Mouse (Mus musculus) splenic B cell, adult 2 months (primary cell): Measurements from ENCODE around the gene Xrcc6.
"Not testable (repeated sequence)": the region's sequence is repeated elsewhere in the genome, so short reads cannot be mapped to it uniquely, and the experiment has no call there.

Source experiments
- DNase-seq: peaks from one replicate; pipeline ENCODE4 v3.0.0-alpha.2; 2011; ENCODE audit warnings: low read depth, low spot score
- H3K27me3 ChIP-seq: 2 replicates; pipeline ENCODE4 v1.6.1; 2012; ENCODE audit warnings: mild to moderate bottlenecking, low read length, moderate library complexity, mixed read lengths; ENCODE audit not compliant: control insufficient read depth, poor library complexity, insufficient read depth, severe bottlenecking
- H3K36me3 ChIP-seq: 2 replicates; pipeline ENCODE4 v1.6.1; 2012; ENCODE audit warnings: mild to moderate bottlenecking, low read length, moderate library complexity, mixed read lengths; ENCODE audit not compliant: control insufficient read depth, poor library complexity, insufficient read depth, severe bottlenecking

The Xrcc6 gene

DNA sequence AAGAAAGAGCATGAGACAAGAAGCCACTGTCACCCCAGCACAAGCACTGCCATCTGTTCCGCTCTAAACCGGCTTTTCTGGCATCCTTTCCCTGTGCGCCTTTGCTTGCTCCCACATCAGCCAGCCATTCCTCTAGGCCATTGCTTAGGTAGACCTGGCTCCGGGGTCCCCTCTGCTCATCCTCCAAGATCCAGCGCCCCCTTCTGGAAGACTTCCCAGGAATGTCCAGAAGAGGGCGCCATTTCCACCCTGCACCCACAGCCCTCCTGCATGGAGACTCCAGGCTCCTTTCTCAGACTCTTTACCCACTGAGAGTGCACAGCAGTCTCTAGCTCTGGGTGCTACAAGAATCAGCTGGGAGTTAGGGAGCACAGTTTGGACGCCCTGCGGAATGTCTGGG is 31.2 kb upstream of the Xrcc6 start:
- peak; percentile 73 for DNase-seq
- H3K36me3 ChIP-seq = no peaks in the 10 kb centered on the region
- H3K27me3 ChIP-seq = no peaks in the 10 kb centered on the region

DNA sequence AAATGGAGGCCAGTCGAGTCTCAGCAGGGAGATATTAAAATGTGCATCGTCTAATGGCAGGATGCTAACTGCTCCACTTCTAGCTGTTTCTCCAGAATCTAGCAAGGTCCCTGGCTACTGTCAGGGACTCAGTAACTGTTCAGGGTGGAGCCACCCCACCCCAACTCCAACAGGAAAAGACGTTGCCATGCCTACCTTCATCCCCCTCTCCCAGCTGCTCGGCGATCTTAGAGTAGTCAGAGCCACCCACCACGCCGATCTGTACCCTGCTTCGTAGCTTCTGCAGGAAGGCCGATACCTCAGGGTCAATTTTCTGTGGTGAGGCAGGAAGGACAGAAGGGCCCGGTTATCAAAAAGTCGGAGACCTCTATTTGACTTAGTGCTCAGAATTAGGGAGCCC is 30.0 kb upstream of the Xrcc6 start:
- DNase-seq = no peak
- Histone ChIP-seq H3K27me3 (no peaks in the 10 kb centered on the region), H3K36me3 (no peaks in the 10 kb centered on the region)

DNA sequence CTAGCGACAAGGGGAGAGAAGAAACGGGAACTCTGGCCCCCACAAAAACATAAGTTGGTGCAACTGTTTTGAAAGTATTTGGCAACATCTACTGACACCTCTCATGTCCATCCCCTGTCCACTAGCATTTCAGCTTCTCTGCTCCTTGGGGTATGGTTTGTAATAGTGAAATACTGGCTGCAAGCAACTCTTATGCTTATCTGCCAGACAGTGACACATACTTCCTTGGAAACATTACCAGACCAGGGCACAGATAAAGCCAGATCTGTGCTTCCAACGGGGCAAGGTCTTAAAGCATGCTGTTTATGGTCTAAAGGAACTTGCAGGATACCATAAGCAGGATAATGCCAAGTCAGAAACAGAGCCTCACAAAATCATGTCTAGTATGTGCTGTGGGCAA is 28.7 kb upstream of the Xrcc6 start:
- DNase-seq = no peak
- no peaks in the 10 kb centered on the region for H3K27me3 ChIP-seq
- H3K36me3 ChIP-seq = no peaks in the 10 kb centered on the region

DNA sequence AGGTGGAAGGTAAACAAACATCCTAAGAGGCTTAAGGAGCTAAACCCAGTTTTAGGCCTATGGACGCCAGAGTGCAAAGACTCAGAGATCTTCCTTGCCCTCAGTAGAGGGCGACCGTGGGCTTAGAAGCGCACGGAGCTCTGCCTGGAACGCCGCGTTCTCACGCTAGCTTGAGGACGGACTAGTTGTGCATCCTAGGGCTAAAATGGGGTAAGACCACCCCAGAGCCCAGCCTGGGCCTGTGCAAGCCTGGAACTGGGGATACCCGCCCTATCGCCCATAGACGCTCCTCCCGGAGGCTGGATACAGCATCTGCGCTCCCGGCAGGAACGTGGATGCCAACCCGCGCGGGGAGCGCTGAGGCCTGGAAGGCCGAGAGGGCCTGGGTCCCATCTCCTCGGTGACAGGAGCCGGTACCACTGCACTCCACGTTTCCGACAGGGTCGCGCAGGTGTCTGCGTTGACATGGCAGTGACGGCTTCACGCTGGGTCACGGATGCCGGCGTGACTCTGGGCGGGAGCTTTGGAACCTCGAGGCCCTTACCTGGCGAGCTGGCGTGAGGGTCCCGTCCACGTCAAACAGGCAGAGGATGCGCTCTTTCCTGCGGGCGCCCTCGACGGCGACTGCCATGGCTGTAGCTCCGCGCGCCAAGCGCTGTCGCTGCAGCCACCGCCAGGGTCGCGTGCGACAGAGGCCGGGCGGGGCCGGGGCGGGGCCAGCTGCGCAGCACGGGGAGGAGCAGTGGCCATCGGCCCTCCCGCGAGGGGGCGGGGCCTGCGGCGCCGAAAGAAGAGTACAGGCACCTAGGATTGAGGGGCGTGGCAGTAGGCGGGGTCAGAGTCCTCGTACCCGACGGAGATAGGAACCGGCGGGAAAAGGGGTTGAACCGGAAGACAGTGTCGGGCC is 27.2 kb upstream of the Xrcc6 start, which contains the start of gene Pmm1:
Gene Pmm1, minus strand, starts transcription at position 760 of the 907 bp plus-strand sequence.
- Histone ChIP-seq H3K36me3 (no peaks in the 10 kb centered on the region), H3K27me3 (no peaks in the 10 kb centered on the region)
- peak; percentile 99 for DNase-seq

DNA sequence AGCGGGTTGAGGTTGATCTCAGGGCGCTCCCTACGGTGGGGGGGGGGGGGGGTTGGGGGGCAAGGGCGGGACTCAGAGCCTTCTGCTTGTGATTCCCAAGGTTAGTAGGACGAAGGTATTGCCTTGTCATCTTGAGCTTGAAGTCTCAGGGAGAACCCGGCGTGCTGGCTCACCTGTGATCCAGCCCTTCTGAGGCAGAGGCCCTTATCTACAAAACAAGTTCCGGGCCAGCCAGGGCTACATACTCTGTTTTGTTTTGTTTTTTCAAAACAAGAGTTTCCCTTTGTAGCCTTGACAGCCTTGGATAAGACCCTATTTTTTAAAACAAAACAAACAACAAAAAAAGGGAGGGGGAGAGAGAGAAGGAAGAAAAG is 26.6 kb upstream of the Xrcc6 start:
- DNase-seq = no peak
- no peaks in the 10 kb centered on the region for H3K36me3 ChIP-seq
- H3K27me3 ChIP-seq = no peaks in the 10 kb centered on the region

DNA sequence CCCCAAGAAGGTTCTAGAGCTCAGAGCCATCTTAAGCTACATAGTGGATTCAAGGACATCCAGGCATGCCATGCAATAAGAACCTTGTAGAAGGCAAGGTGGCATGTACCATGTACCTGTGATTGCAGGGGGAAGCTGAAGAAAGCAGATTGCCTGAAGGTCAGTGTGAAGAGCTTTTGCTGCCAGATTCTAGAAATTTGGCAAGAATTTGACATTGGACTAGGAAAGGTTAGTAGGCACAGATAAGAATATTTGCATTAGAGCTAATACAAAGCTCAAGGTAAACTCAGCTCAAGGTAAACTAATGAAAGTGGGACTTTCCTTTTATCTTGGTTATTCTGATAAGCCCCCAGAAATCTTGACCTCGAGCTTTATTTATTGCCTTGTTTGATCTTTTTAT is 23.4 kb upstream of the Xrcc6 start:
- no peak for DNase-seq
- H3K36me3 ChIP-seq = no peaks in the 10 kb centered on the region
- H3K27me3 ChIP-seq = no peaks in the 10 kb centered on the region

DNA sequence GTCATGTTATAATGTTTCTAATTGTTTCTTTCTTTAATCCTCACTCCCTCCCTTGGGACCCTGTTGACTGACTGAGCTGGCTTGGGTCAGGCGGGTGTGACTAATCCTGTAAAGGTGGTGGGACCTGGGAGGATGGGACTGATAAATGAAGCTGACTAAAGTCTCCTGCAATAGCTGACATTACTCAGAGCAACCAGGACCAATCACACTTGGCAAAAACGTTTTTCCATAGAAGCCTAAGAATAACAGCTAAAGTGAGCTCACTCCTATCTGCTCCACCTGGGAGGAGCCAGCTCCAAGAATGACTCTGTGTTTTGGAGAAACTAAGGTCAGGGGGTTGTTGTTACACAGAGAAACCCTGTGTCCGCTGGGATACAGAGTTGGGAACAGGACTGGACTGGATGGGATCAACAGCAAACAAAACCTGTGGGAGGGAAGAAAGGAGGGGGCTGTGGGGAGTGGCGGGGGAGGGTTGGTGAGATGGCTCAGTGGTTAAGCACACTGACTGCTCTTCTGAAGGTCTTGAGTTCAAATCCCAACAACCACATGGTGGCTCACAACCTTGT is 22.6 kb upstream of the Xrcc6 start:
- Histone ChIP-seq H3K27me3 (no peaks in the 10 kb centered on the region), H3K36me3 (no peaks in the 10 kb centered on the region)
- no peak for DNase-seq

DNA sequence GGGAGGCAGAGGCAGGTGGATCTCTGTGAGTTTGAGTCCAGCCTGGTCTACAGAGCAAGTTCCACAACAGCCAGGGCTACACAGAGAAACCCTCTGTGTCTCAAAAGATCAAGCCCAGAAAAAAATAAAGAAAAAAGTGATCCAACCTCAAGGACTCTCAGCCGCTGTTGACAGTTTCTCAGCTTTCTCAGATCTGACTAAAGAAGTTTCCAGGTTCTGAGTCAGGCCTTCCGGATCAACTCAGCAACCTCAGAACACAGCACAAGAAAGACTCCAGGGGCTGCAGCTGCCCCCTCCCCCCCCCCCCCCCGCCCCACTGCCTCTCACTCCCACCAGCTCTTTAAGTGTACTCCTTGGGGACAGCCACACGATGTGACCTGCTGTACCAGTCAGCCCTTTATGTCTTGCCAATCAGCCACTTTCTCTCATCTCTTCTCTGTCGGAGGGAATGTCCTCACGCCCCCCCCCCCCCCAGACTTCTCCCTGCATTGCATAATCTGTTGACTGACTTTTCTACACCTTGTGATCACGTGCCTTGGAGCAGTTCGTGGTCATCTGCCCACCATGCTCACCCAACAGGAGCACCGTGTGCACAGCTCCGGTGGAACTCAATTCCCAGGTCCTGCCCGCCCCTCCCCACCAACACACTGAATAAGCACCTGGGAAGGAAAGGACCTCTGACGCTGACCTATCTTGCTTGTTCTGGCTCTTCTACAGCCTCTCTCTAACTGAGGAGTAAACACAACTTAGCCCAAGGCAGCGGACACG is 21.4 kb upstream of the Xrcc6 start:
- no peak for DNase-seq
- no peaks in the 10 kb centered on the region for H3K36me3 ChIP-seq

DNA sequence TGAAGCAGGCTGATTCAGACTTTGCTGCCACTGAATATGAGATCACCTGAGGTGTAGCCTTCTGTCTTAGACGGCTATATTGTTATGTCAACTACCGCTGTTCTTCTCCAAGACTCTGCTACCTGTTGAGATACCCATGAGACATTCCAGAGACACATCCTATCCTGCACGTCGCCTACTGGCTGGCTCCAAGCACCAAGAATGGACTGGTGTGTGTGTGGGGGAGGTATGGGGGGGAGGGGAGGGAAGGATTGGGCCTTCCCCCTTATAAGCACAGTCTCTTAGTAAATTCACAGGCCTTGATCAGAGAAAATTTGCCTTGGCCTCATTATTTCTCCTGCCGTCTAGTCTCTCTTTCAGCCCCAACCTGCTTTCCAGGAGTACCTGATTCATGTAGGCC is 19.8 kb upstream of the Xrcc6 start:
- Histone ChIP-seq H3K27me3 (no peaks in the 10 kb centered on the region), H3K36me3 (no peaks in the 10 kb centered on the region)
- DNase-seq = no peak

More for the DNA sequence above, 21.4 kb upstream of the Xrcc6 start:
- H3K27me3 ChIP-seq = no peaks in the 10 kb centered on the region

DNA sequence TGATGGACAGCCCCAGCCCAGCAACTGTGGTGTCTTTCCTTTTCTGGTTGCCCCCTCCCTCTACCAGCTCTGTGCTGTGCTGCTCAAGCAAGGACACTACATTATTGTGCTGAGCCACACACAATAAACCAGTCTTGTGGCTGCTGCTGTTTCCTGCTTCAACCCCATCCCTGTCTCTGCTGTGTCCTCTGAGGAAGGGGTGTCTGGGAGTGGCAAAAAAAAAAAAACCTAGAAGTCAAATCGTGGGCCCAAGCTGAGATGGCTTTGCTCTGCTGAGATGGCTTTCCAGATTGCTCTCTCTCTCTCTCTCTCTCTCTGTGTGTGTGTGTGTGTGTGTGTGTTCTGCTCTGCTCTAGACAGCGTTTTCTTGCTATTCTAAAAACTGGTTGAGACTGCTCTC is 19.2 kb upstream of the Xrcc6 start:
- DNase-seq = no peak

DNA sequence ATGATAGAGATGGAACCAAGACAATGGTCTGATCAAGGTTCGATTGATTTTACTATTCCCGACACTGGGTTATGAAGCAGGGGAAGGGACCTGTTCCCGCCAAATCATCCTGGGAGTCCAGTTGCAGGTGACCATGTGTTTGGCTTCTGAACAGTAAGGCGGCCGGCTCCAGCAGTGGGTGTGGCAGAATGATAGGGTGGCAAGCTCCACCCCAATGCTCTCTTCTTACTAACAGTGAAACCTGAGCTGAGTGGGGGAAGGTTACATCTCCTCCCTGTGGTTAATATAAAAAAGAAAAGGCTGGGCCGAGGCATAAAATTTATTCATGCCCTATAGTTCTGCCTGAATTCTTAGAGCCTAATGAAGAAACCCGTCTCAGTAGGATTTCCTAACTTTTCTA is 18.5 kb upstream of the Xrcc6 start:
- no peaks in the 10 kb centered on the region for H3K27me3 ChIP-seq
- H3K36me3 ChIP-seq = no peaks in the 10 kb centered on the region
- DNase-seq = no peak

More for the DNA sequence above, 19.2 kb upstream of the Xrcc6 start:
- H3K36me3 ChIP-seq = no peaks in the 10 kb centered on the region
- H3K27me3 ChIP-seq = no peaks in the 10 kb centered on the region

DNA sequence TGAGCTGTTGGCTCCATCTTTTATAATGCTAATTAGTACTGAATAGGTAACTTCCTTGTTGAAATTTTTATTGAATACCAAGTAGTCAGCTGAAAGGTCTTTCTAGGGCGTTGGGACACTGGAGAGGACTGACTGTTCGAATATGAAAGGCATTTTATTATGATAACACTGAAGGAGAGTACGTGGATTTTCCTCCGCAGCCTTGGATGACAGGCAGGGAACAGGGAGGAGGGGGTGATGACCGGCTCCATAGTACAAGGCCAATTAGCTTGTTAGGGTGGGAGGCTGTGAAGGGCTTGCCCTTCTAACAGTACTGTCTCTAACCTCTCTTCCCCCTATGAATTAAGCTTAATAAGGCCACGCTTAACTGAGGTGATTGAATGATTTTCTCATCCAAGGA is 18.0 kb upstream of the Xrcc6 start:
- H3K36me3 ChIP-seq, DNase-seq, H3K27me3 ChIP-seq: not testable (repeated sequence)

DNA sequence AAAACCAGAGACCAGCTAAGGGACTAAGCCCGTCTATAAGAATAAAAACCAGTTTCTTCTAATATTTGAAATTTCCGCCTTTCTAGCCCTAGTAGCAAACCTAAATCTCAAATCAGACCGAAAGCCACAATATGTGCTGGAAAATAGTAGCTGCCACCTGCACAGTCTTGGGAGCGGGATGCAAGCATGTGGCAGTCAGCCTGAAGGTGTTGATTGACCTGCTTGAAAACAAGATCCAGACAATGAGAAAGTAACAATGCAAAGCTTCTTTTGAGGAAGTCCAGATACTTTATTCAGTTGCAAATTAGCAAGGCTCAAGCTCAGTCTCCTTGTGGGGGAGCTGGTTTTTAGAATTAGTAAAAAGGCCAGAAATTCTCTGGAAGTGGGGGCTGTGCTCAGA is 17.1 kb upstream of the Xrcc6 start:
- not testable (repeated sequence) for H3K27me3 ChIP-seq, H3K36me3 ChIP-seq, DNase-seq

DNA sequence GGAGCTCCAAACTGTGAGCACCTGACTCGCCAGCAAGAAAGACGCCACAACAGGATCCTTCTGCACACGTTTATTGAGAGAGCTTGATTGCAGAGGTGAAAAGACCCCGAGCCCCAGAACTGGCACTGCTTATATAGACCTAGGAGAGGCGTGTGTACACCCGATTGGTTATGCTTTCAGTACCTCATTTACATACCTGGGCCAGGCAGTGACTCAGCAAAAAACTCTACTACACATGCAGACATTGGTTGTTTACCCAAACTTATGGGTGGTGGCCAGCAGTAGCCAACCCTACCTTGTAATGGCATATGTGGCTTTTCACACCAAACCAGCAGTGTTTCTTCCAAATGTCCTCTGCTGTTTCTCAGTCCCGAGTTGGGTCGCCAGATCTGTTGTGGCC is 12.5 kb upstream of the Xrcc6 start:
- not testable (repeated sequence) for DNase-seq, H3K36me3 ChIP-seq

DNA sequence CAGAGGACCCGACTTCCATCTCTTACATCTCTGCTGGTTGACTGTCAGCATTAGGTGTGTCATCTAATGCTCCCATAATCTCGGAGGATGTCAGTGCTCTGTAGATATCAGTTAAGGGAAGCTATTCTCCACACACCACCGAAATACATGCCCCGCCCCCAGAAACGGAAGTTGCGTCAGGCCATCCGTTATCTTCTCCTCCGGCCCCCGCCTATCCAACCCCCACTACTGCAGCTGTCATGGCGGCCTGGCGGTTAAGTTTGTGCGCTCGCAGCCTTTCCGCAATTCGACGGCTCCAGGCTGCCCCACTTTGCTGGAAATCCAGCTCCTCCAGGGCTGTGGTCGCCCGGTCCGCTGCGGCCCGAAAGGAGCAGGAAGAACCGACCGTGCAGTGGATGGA is 7.3 kb upstream of the Xrcc6 start, which contains the start of gene 1700029P11Rik:
Gene 1700029P11Rik, plus strand, starts transcription at position 220 of the 400 bp plus-strand sequence.
- DNase-seq = no peak
- no peaks in the 10 kb centered on the region for H3K27me3 ChIP-seq
- no peaks in the 10 kb centered on the region for H3K36me3 ChIP-seq

More for the DNA sequence above, 12.5 kb upstream of the Xrcc6 start:
- H3K27me3 ChIP-seq = not testable (repeated sequence)
